Mouse (Mus musculus): ENCODE data around the gene Cnnm1. TPM values are rescaled to one million over a fixed set of nuclear protein-coding genes. Genes with fewer than 3 reads are reported as not detected.

Gene Cnnm1
- total and polyA plus RNA-seq, 3 experiments: not detected

- Histone ChIP-seq H3K4me1 (ENCODE audit: control insufficient read depth in 1 of 2, insufficient read depth in 2 of 2) (peaks cover 2 to 50% of the 10 kb centered on the region in 2 experiments; a peak in 2 of 4 replicates), H3K79me2 (replicated peaks; ENCODE audit: control insufficient read depth, extremely low read depth, insufficient read depth, poor library complexity, severe bottlenecking) (no peaks in the 10 kb centered on the region), H3K4me3 (replicated peaks in 1 of 3; ENCODE audit: low read depth in 2 of 3, low read length in 2 of 3, poor library complexity in 1 of 3) (no peak overlapping the region), H3K9me3 (replicated peaks; ENCODE audit: low read length) (no peaks in the 10 kb centered on the region), H3K27ac (ENCODE audit: insufficient read depth, low read depth) (no peak overlapping the region), H3K36me3 (replicated peaks in 1 of 2; ENCODE audit: control insufficient read depth in 1 of 2, insufficient read depth in 1 of 2, low read length in 1 of 2) (no peaks in the 10 kb centered on the region), H3K4me2 (ENCODE audit: insufficient read depth, low read depth, poor library complexity, severe bottlenecking) (no peak overlapping the region), H3K9ac (ENCODE audit: insufficient read depth, low read depth) (no peak overlapping the region), H3K27me3 (replicated peaks) (no peaks in the 10 kb centered on the region)
- dilution Hi-C loops (cut with MboI; ENCODE audit: extremely low pct_ligation_motif_present, extremely low pct_unique_long_range_greater_than_20kb, low sequenced_read_pairs): no loop called here
- DNase-seq (ENCODE audit: extremely low read depth): no peak
- in situ Hi-C loops (cut with MboI; ENCODE audit: low pct_ligation_motif_present, low pct_unique_long_range_greater_than_20kb, low sequenced_read_pairs): no loop called here
- TF ChIP-seq RCOR1 (conservative IDR thresholded peaks at IDR 0.05; ENCODE audit: low read depth, low read length): no peak
- no peak for TF ChIP-seq MXI1 (IDR thresholded peaks at IDR 0.05; ENCODE audit: low read depth, low read length)
- no peak for TF ChIP-seq PAX5 (IDR thresholded peaks at IDR 0.05; ENCODE audit: low read length)
- TF ChIP-seq MAZ (IDR thresholded peaks at IDR 0.05; ENCODE audit: low read depth, low read length): no peak
- no peak for TF ChIP-seq SIN3A (IDR thresholded peaks at IDR 0.05; ENCODE audit: low read length)
- no peak for TF ChIP-seq IRF4 (IDR thresholded peaks at IDR 0.05; ENCODE audit: low read depth, low read length)
- TF ChIP-seq ZC3H11A (IDR thresholded peaks at IDR 0.05; ENCODE audit: low read depth, low read length): no peak
- TF ChIP-seq MYC (IDR thresholded peaks at IDR 0.05; ENCODE audit: low read depth, low read length): no peak
- no peak for TF ChIP-seq BHLHE40 (IDR thresholded peaks at IDR 0.05; ENCODE audit: low read depth, low read length)
- no peak for TF ChIP-seq USF2 (conservative IDR thresholded peaks at IDR 0.05; ENCODE audit: low read depth, low read length)
Measured at GRCm38 (mm10) chr19:43467927-43468685, 27.9 kb downstream of the Cnnm1 start.

- TF ChIP-seq TBP (conservative IDR thresholded peaks at IDR 0.05; ENCODE audit: low read depth, low read length) (no peak), BHLHE40 (IDR thresholded peaks at IDR 0.05; ENCODE audit: low read depth, low read length) (0 out of 2 replicates have a peak, but pooled peaks have one; percentile 15), NRF1 (IDR thresholded peaks at IDR 0.05; ENCODE audit: low read depth, low read length) (no peak), CHD2 (IDR thresholded peaks at IDR 0.05; ENCODE audit: low read length) (peak; percentile 51; the same call in 1 of the 2 replicates)
- H3K4me1 ChIP-seq (ENCODE audit: control insufficient read depth in 1 of 2, insufficient read depth in 2 of 2): peaks cover 2 to 47% of the 10 kb centered on the region in 2 experiments; a peak in 2 of 4 replicates
- no peak for DNase-seq (ENCODE audit: extremely low read depth)
- no peak overlapping the region for H3K9ac ChIP-seq (ENCODE audit: insufficient read depth, low read depth)
- no peak overlapping the region; the same call in 1 of the 2 replicates for H3K4me2 ChIP-seq (ENCODE audit: insufficient read depth, low read depth, poor library complexity, severe bottlenecking)
- in situ Hi-C loops (cut with MboI; ENCODE audit: low pct_ligation_motif_present, low pct_unique_long_range_greater_than_20kb, low sequenced_read_pairs): no loop called here
- H3K9me3 ChIP-seq (replicated peaks; ENCODE audit: low read length): no peaks in the 10 kb centered on the region
- dilution Hi-C loops (cut with MboI; ENCODE audit: extremely low pct_ligation_motif_present, extremely low pct_unique_long_range_greater_than_20kb, low sequenced_read_pairs): no loop called here
- H3K36me3 ChIP-seq (replicated peaks in 1 of 2; ENCODE audit: control insufficient read depth in 1 of 2, insufficient read depth in 1 of 2, low read length in 1 of 2): no peaks in the 10 kb centered on the region
- no peaks in the 10 kb centered on the region for H3K27me3 ChIP-seq (replicated peaks)
- H3K4me3 ChIP-seq (replicated peaks in 1 of 3; ENCODE audit: low read depth in 2 of 3, low read length in 2 of 3, poor library complexity in 1 of 3): peak overlapping the region in 1 of 3 experiments; percentile 6
- H3K79me2 ChIP-seq (replicated peaks; ENCODE audit: control insufficient read depth, extremely low read depth, insufficient read depth, poor library complexity, severe bottlenecking): no peaks in the 10 kb centered on the region
- no peak overlapping the region for H3K27ac ChIP-seq (ENCODE audit: insufficient read depth, low read depth)
Measured at GRCm38 (mm10) chr19:43469333-43469732, 29.1 kb downstream of the Cnnm1 start.

All from CH12.LX (cell line).